Comparison of ENCODE assay signal across 21 mouse cellular contexts in the genomic region with DNA sequence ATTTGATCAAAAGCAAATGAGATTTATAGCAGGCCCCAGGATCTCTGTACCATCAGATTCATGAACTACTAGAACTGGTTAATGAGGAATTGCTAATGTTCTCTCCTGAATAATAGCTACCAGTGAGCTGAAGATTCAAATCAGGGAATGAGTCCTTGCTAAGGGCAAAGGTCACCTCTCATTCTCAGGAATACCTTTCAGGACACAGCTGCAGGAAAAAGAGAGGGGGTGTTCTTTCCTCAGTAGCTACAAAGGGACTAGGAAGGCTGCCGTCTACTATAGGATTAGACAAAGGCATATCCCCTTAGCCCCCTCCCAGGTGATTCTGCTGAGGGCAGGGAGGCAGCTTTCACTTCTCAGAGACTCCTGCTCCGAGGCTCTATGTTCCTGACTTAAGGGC. TPM values are rescaled to one million over a fixed set of nuclear protein-coding genes. Genes with fewer than 3 reads are reported as not detected.
DNase-seq lines count a peak whose midpoint lies in the region; ATAC-seq lines count a peak whose summit lies in the region.
"Had no signal": no experiment of that assay in that cellular context is flagged by ENCODE, and none has a peak within 500 bp of the region (broad histone marks: within the 10 kb centered on the region; RNA-seq: fewer than 3 reads in every experiment).

No protein-coding gene starts in this region.

- H3K9me3 ChIP-seq in hindbrain, embryonic 13.5 days = no peaks in the 10 kb centered on the region
- H3K9me3 ChIP-seq in hindbrain, embryonic 12.5 days (replicated peaks) = no peaks in the 10 kb centered on the region
- no peaks in the 10 kb centered on the region for H3K9me3 ChIP-seq in midbrain, embryonic 10.5 days (replicated peaks)
- no peaks in the 10 kb centered on the region for H3K9me3 ChIP-seq in midbrain, embryonic 13.5 days
- no peaks in the 10 kb centered on the region for H3K9me3 ChIP-seq in liver, embryonic 15.5 days (replicated peaks)
- no peaks in the 10 kb centered on the region for H3K9me3 ChIP-seq in heart, embryonic 12.5 days (replicated peaks)
- H3K9me3 ChIP-seq: hindbrain, embryonic 15.5 days; kidney, embryonic 15.5 days; limb, embryonic 12.5 days had no signal

- no peak overlapping the region for H3K4me2 ChIP-seq in hindbrain, embryonic 13.5 days
- H3K4me2 ChIP-seq in hindbrain, embryonic 12.5 days (replicated peaks) = no peak overlapping the region
- H3K4me2 ChIP-seq in midbrain, embryonic 13.5 days (replicated peaks) = no peak overlapping the region
- no peak overlapping the region for H3K4me2 ChIP-seq in liver, embryonic 15.5 days
- H3K4me2 ChIP-seq in heart, embryonic 12.5 days = no peak overlapping the region
- H3K4me2 ChIP-seq: heart, embryonic 11.5 days; hindbrain, embryonic 15.5 days; kidney, embryonic 15.5 days; limb, embryonic 12.5 days had no signal

- DNase-seq in midbrain, embryonic 10.5 days (ENCODE audit: low spot score) = no peak
- peak; percentile 31 for DNase-seq in embryo, embryonic 9.5 days (ENCODE audit: extremely low spot score)
- no peak for DNase-seq in thymus, postnatal 0 days (ENCODE audit: low spot score)
- DNase-seq: adrenal gland, postnatal 36 days; B cell, adult 2 months; cerebellum, adult 2 months; heart, postnatal 14 days; lung, adult 2 months; lung, postnatal 36 days; midbrain, embryonic 14.5 days; thymus, postnatal 4 days had no signal

- no peak overlapping the region for H3K4me3 ChIP-seq in hindbrain, embryonic 13.5 days
- no peak overlapping the region for H3K4me3 ChIP-seq in hindbrain, embryonic 12.5 days
- no peak overlapping the region for H3K4me3 ChIP-seq in midbrain, embryonic 10.5 days
- no peak overlapping the region for H3K4me3 ChIP-seq in midbrain, embryonic 13.5 days (replicated peaks)
- no peak overlapping the region for H3K4me3 ChIP-seq in liver, embryonic 15.5 days (replicated peaks)
- H3K4me3 ChIP-seq in heart, embryonic 12.5 days = no peak overlapping the region
- H3K4me3 ChIP-seq: hindbrain, embryonic 15.5 days; kidney, embryonic 15.5 days; limb, embryonic 12.5 days; myocyte had no signal

- no peak overlapping the region for H3K9ac ChIP-seq in hindbrain, embryonic 13.5 days
- no peak overlapping the region for H3K9ac ChIP-seq in hindbrain, embryonic 12.5 days
- no peak overlapping the region for H3K9ac ChIP-seq in midbrain, embryonic 13.5 days (replicated peaks)
- no peak overlapping the region for H3K9ac ChIP-seq in liver, embryonic 15.5 days
- H3K9ac ChIP-seq in heart, embryonic 12.5 days = no peak overlapping the region
- H3K9ac ChIP-seq: hindbrain, embryonic 15.5 days; kidney, embryonic 15.5 days; limb, embryonic 12.5 days had no signal

- 0 out of 2 replicates have a peak overlapping the region, but pooled peaks have one; percentile 20 for H3K27ac ChIP-seq in hindbrain, embryonic 13.5 days
- no peak overlapping the region for H3K27ac ChIP-seq in hindbrain, embryonic 12.5 days
- peak overlapping the region; percentile 70 for H3K27ac ChIP-seq in midbrain, embryonic 10.5 days (replicated peaks)
- no peak overlapping the region for H3K27ac ChIP-seq in midbrain, embryonic 13.5 days
- peak overlapping the region; percentile 34; the same call in 1 of the 2 replicates for H3K27ac ChIP-seq in liver, embryonic 15.5 days (replicated peaks)
- no peak overlapping the region for H3K27ac ChIP-seq in heart, embryonic 12.5 days (ENCODE audit: poor library complexity, severe bottlenecking)
- H3K27ac ChIP-seq: hindbrain, embryonic 15.5 days; kidney, embryonic 15.5 days; limb, embryonic 12.5 days had no signal

- H3K36me3 ChIP-seq in hindbrain, embryonic 13.5 days = 0 out of 2 replicates have a peak, but pooled peaks cover 3% of the 10 kb centered on the region
- no peaks in the 10 kb centered on the region for H3K36me3 ChIP-seq in hindbrain, embryonic 12.5 days
- peaks cover 5% of the 10 kb centered on the region; the same call in 1 of the 2 replicates for H3K36me3 ChIP-seq in midbrain, embryonic 10.5 days
- no peaks in the 10 kb centered on the region for H3K36me3 ChIP-seq in midbrain, embryonic 13.5 days
- peaks cover 40% of the 10 kb centered on the region for H3K36me3 ChIP-seq in liver, embryonic 15.5 days (replicated peaks)
- H3K36me3 ChIP-seq in heart, embryonic 12.5 days = peaks cover 6% of the 10 kb centered on the region; the same call in 1 of the 2 replicates
- H3K36me3 ChIP-seq: hindbrain, embryonic 15.5 days had no signal

- no peaks in the 10 kb centered on the region for H3K27me3 ChIP-seq in hindbrain, embryonic 13.5 days
- H3K27me3 ChIP-seq in hindbrain, embryonic 12.5 days = no peaks in the 10 kb centered on the region
- H3K27me3 ChIP-seq in midbrain, embryonic 10.5 days (ENCODE audit: low read depth, poor library complexity, severe bottlenecking) = no peaks in the 10 kb centered on the region
- H3K27me3 ChIP-seq in midbrain, embryonic 13.5 days = no peaks in the 10 kb centered on the region
- no peaks in the 10 kb centered on the region for H3K27me3 ChIP-seq in liver, embryonic 15.5 days
- H3K27me3 ChIP-seq in heart, embryonic 12.5 days (replicated peaks) = no peaks in the 10 kb centered on the region
- H3K27me3 ChIP-seq: hindbrain, embryonic 15.5 days; kidney, embryonic 15.5 days; limb, embryonic 12.5 days had no signal

- 13% methylated on average over 2 of the region's 2 CpGs for WGBS in hindbrain, embryonic 13.5 days
- 12% methylated on average over 2 of the region's 2 CpGs for WGBS in hindbrain, embryonic 12.5 days
- WGBS in midbrain, embryonic 10.5 days = 18% methylated on average over 2 of the region's 2 CpGs
- WGBS in midbrain, embryonic 13.5 days = 7% methylated on average over 2 of the region's 2 CpGs
- 78% methylated on average over 2 of the region's 2 CpGs for WGBS in liver, embryonic 15.5 days (ENCODE audit: insufficient replicate concordance)
- WGBS in heart, embryonic 12.5 days = 63% methylated on average over 2 of the region's 2 CpGs

- peaks cover 79% of the 10 kb centered on the region for H3K4me1 ChIP-seq in hindbrain, embryonic 13.5 days (replicated peaks)
- H3K4me1 ChIP-seq in hindbrain, embryonic 12.5 days = peaks cover 58% of the 10 kb centered on the region
- H3K4me1 ChIP-seq in midbrain, embryonic 10.5 days = peaks cover 90% of the 10 kb centered on the region
- peaks cover 77% of the 10 kb centered on the region for H3K4me1 ChIP-seq in midbrain, embryonic 13.5 days (replicated peaks)
- H3K4me1 ChIP-seq in liver, embryonic 15.5 days (replicated peaks) = peaks cover 78% of the 10 kb centered on the region
- peaks cover 50% of the 10 kb centered on the region for H3K4me1 ChIP-seq in heart, embryonic 12.5 days (replicated peaks)

- ATAC-seq in hindbrain, embryonic 13.5 days (ENCODE audit: low FRiP score) = no peak
- ATAC-seq in hindbrain, embryonic 12.5 days (ENCODE audit: low FRiP score) = no peak
- no peak for ATAC-seq in midbrain, embryonic 13.5 days
- no peak for ATAC-seq in liver, embryonic 15.5 days (ENCODE audit: insufficient read depth)
- ATAC-seq in heart, embryonic 12.5 days (ENCODE audit: insufficient number of reproducible peaks, low FRiP score) = no peak

RNA-seq across cellular contexts. Expression of a gene that starts 5.1 kb away (rescaled TPM):
- 2.6 and 2.7 TPM in 2 replicates for polyA plus RNA-seq in hindbrain, embryonic 13.5 days (2015; fragmentation: Nextera tagmentation; extraction: Ambion mirVana)
- polyA plus RNA-seq in hindbrain, embryonic 12.5 days (2016; fragmentation: Nextera tagmentation; extraction: Ambion mirVana) = 1.7 and 1.8 TPM in 2 replicates
- 1.1 and 1.8 TPM in 2 replicates for polyA plus RNA-seq in midbrain, embryonic 10.5 days (2016; fragmentation: Nextera tagmentation; extraction: Ambion mirVana)
- 1.6 and 2.1 TPM in 2 replicates for polyA plus RNA-seq in midbrain, embryonic 13.5 days (2015; fragmentation: Nextera tagmentation; extraction: Ambion mirVana)
- 9.0 and 10.4 TPM in 2 replicates for polyA plus RNA-seq in liver, embryonic 15.5 days (2015; fragmentation: Nextera tagmentation; extraction: Ambion mirVana)
- 2.0 and 2.5 TPM in 2 replicates for polyA plus RNA-seq in thymus, postnatal 0 days (2015; fragmentation: Nextera tagmentation; extraction: Ambion mirVana)
- 3.4 and 4.0 TPM in 2 replicates for polyA plus RNA-seq in heart, embryonic 12.5 days (2016; fragmentation: Nextera tagmentation; extraction: Ambion mirVana)
- polyA plus RNA-seq: myocyte had no signal

RNA-seq across cellular contexts. Expression of a gene that starts 5.9 kb away (rescaled TPM):
- polyA plus RNA-seq in hindbrain, embryonic 13.5 days (2015; fragmentation: Nextera tagmentation; extraction: Ambion mirVana) = 39.6 and 42.1 TPM in 2 replicates
- 32.4 and 37.5 TPM in 2 replicates for polyA plus RNA-seq in hindbrain, embryonic 12.5 days (2016; fragmentation: Nextera tagmentation; extraction: Ambion mirVana)
- 25.9 and 29.7 TPM in 2 replicates for polyA plus RNA-seq in midbrain, embryonic 10.5 days (2016; fragmentation: Nextera tagmentation; extraction: Ambion mirVana)
- polyA plus RNA-seq in midbrain, embryonic 13.5 days (2015; fragmentation: Nextera tagmentation; extraction: Ambion mirVana) = 44.0 and 46.9 TPM in 2 replicates
- 18.0 and 23.4 TPM in 2 replicates for polyA plus RNA-seq in liver, embryonic 15.5 days (2015; fragmentation: Nextera tagmentation; extraction: Ambion mirVana)
- 3.1 and 7.1 TPM in 2 replicates for polyA plus RNA-seq in thymus, postnatal 0 days (2015; fragmentation: Nextera tagmentation; extraction: Ambion mirVana)
- 12.5 and 15.2 TPM in 2 replicates for polyA plus RNA-seq in heart, embryonic 12.5 days (2016; fragmentation: Nextera tagmentation; extraction: Ambion mirVana)

Comparison
In these comparisons a context has a peak if more than half of its experiments do, and no peak if none do; other contexts are left out.
1. H3K27ac ChIP-seq: peak in hindbrain, embryonic 13.5 days (single experiment), midbrain, embryonic 10.5 days (single experiment) and liver, embryonic 15.5 days (single experiment); none in hindbrain, embryonic 12.5 days (single experiment), midbrain, embryonic 13.5 days (single experiment) and heart, embryonic 12.5 days (single experiment).